Mouse (Mus musculus): ENCODE measurements around the gene Rab11fip2.

The Rab11fip2 gene

GRCm38 (mm10) chr19:59853061-59853460 is 90.4 kb downstream of the Rab11fip2 start:
- DNase-seq (ENCODE audit: low spot score) = no peak
